Mouse (Mus musculus) CH12F3 (cell line): ENCODE measurements around the gene Rp9.
"Not testable (repeated sequence)": the region's sequence is repeated elsewhere in the genome, so short reads cannot be mapped to it uniquely, and the experiment has no call there.

Experiments
- in situ Hi-C: fragments of 300-500 bp; cut with MboI; formaldehyde crosslinking; loops from 2 replicates; pipeline ENCODE4 v1.14.3; 2020; ENCODE audit warnings: low sequenced_read_pairs

Rp9 gene

GRCm38 (mm10) chr9:22423507-22423906, 46.0 kb downstream of the Rp9 start:
- in situ Hi-C loops, result no loop called here

GRCm38 (mm10) chr9:22422559-22422958, 47.0 kb downstream of the Rp9 start:
- in situ Hi-C loops, result no loop called here

GRCm38 (mm10) chr9:22420491-22420890, 49.1 kb downstream of the Rp9 start:
- in situ Hi-C loops, result no loop called here

GRCm38 (mm10) chr9:22419877-22420276, 49.7 kb downstream of the Rp9 start:
- in situ Hi-C loops, result no loop called here

- in situ Hi-C loops, result no loop called here
Measured at GRCm38 (mm10) chr9:22417547-22417946, 52.0 kb downstream of the Rp9 start.

GRCm38 (mm10) chr9:22416187-22416586, 53.4 kb downstream of the Rp9 start:
- in situ Hi-C loops, result no loop called here

GRCm38 (mm10) chr9:22411002-22411857, 58.3 kb downstream of the Rp9 start, which contains the start of gene 9530077C05Rik:
TSS of gene 9530077C05Rik (plus strand) at chr9:22411513.
- in situ Hi-C loops, result no loop called here

GRCm38 (mm10) chr9:22409501-22409900, 60.0 kb downstream of the Rp9 start:
- in situ Hi-C loops, result no loop called here

- in situ Hi-C loops, result not testable (repeated sequence)
Measured at GRCm38 (mm10) chr9:22408344-22408743, 61.2 kb downstream of the Rp9 start.

GRCm38 (mm10) chr9:22407633-22408032, 61.9 kb downstream of the Rp9 start:
- in situ Hi-C loops, result not testable (repeated sequence)

- in situ Hi-C loops, result no loop called here
Measured at GRCm38 (mm10) chr9:22405414-22405813, 64.1 kb downstream of the Rp9 start.

GRCm38 (mm10) chr9:22403501-22403900, 66.0 kb downstream of the Rp9 start:
- in situ Hi-C loops, result not testable (repeated sequence)

GRCm38 (mm10) chr9:22402976-22403375, 66.6 kb downstream of the Rp9 start:
- in situ Hi-C loops, result no loop called here

- in situ Hi-C loops, result no loop called here
Measured at GRCm38 (mm10) chr9:22402001-22402400, 67.5 kb downstream of the Rp9 start.

GRCm38 (mm10) chr9:22399021-22399420, 70.5 kb downstream of the Rp9 start:
- in situ Hi-C loops, result no loop called here

- in situ Hi-C loops, result no loop called here
Measured at GRCm38 (mm10) chr9:22394725-22395124, 74.8 kb downstream of the Rp9 start.

GRCm38 (mm10) chr9:22390390-22390789, 79.2 kb downstream of the Rp9 start:
- in situ Hi-C loops, result no loop called here

- in situ Hi-C loops, result no loop called here
Measured at GRCm38 (mm10) chr9:22389736-22390245, 79.8 kb downstream of the Rp9 start.

GRCm38 (mm10) chr9:22389021-22389476, 80.5 kb downstream of the Rp9 start, which contains the start of gene Anln:
TSS of gene Anln (minus strand) at chr9:22389188.
- in situ Hi-C loops, result no loop called here

- in situ Hi-C loops, result no loop called here
Measured at GRCm38 (mm10) chr9:22388401-22388980, 81.1 kb downstream of the Rp9 start.

GRCm38 (mm10) chr9:22387901-22388300, 81.6 kb downstream of the Rp9 start:
- in situ Hi-C loops, result no loop called here

GRCm38 (mm10) chr9:22385890-22386289, 83.7 kb downstream of the Rp9 start:
- in situ Hi-C loops, result no loop called here
